Mouse (Mus musculus) left cerebral cortex, postnatal 14 days (tissue): ENCODE measurements around the gene Fbxo6. TPM values are rescaled to one million over a fixed set of nuclear protein-coding genes. Genes with fewer than 3 reads are reported as not detected.
"Not testable (repeated sequence)": the region's sequence is repeated elsewhere in the genome, so short reads cannot be mapped to it uniquely, and the experiment has no call there.

Experiments used
- DNase-seq, 2 experiments: peaks; one replicate each; pipeline ENCODE4 v3.0.0; 2021 to 2022; ENCODE audit warnings: low spot score in 2 of 2, mixed read lengths in 1 of 2
- intact Hi-C: fragments of 180-260 bp; cut with DNase I; formaldehyde crosslinking; loops from one replicate; pipeline ENCODE4 v1.15.1; 2025
- total RNA-seq, 2 experiments: library from RNA; stranded (reverse); gene quantifications; 2 replicates each; pipeline ENCODE4 v1.2.3; 2021

Gene Fbxo6
- total RNA-seq, 2 experiments from 2014 or later, result 25.7 to 29.4 TPM

GRCm38 (mm10) chr4:148131497-148132081, 20.4 kb downstream of the Fbxo6 start:
- no peak for DNase-seq

DNA sequence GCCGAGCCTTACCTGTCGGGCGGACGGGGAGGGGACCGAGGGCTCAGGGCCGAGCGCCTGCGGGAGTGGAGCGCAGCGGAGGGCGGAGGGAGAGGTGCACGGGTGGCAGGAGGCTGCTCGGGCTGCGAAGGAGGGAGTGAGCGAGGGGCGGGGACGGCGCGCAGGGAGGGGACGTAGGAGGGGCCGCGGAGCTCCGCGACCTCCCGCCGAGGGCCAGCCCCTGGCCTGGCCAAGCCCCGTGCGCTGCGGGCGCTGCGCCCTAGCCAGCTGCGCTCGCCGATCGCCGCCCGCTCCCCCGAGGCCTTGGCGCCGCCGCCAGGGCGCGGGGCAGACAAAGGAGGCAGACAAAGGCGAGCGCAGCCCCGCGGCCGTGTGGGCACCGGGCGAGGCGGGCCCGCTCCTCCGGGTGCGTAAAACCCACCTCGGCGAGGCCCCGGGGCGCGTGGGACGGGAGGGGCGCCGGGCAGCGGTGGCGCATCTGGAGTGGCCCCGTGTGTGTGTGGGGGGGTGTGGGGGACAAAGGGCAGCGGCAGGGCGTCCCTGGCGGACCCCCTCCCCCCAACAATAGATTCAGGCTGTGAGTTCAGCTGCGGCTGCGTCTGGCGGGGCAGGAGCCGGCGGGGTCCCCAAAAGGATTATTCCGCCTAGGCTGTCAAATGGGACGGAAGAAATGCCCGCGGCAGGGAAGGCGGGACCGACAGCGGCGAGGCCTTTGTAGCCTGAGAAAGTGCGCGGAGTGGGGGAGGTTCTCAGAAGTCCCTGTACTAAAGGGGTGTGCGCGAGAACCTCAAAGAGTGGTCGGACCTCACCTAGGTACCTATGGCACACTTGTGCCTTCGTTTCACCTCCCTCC, 21.2 kb downstream of the Fbxo6 start, which contains the start of gene Draxin:
Gene Draxin (minus strand): TSS at position 138 of the 853 bp plus-strand sequence.
- intact Hi-C loops, result no loop called here
- no peak for DNase-seq

More at GRCm38 (mm10) chr4:148131497-148132081, 20.4 kb downstream of the Fbxo6 start:
- intact Hi-C loops, result no loop called here

DNA sequence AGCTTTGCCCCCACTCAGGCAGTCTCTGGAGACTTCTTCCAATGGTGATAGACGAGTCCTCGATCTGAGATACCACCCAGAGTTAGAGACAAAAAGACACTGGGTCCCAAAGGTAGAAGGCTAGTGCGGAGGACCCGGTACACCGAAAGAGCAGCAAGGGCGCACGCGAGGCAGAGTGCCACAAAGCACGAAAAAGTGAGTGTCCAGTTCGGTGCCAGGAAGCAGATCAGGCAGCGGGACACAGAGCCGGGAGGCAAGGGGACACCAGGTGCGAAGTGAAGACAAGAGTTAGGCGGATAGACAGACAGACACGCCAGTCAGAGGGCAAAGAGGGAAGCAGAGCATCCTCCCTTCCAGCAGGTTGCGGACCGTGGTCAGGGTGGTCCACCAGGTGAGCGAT, 21.8 kb downstream of the Fbxo6 start, which contains the start of gene Mad2l2:
Gene Mad2l2 (plus strand): TSS at position 252 of the 400 bp plus-strand sequence.
- intact Hi-C loops, result no loop called here
- no peak for DNase-seq

- DNase-seq, result no peak
- intact Hi-C loops, result no loop called here
These were observed 23.3 kb downstream of the Fbxo6 start for GRCm38 (mm10) chr4:148128672-148129071.

GRCm38 (mm10) chr4:148128241-148128640, 23.7 kb downstream of the Fbxo6 start:
- intact Hi-C loops, result no loop called here
- no peak for DNase-seq

DNA sequence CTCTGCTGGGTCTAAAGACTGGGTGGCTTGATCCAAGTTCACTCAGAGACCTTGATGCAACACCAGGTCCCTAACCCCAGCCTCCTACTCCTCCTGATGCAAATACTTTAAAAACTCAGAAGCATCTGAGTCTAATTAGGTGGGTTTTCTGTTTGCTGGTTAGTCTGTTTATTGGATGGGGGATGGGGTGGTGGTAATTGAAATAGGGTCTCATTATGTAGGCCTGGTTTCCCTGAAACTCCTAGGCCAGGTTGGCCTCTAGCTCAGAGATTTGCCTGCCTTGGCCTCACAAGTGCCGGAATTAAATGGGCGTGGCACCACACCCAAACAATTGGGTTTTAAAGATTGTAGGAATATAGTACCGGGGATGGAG, 29.3 kb downstream of the Fbxo6 start:
- no peak for DNase-seq
- intact Hi-C loops, result no loop called here

DNA sequence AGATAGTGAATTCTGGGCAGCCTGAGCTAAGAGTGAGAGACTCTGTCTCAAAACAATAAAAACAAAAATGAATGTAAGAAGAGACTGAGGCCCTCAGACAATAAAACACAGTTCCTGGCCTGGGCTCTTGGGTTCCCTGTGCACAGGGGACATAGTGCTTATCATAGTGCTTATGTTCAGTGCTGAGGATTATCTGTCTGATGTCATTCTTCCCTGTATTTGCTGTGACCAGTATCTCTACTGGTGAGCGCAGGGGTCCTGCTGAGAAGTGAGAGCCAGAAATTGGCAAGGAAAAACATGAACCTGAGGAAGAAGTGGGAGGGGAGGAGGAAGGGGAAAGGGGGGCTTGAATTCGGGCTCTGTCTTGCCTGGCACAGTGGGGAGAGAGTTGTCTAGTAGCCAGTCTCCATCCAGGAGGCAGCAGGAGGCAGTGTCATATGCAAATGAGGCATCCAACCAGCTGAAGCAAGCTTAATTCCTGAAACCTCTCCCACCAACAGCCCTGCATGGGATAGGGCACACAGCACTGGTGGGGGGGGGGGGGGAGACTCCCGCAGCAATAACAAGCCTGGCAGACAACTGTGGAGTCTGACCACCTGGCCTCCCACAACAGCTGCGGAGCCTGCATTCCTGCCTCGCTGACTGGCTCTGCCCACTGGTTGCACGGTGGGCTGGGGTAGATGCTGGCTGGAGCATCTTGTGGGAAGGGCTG, 29.8 kb downstream of the Fbxo6 start:
- no peak for DNase-seq

DNA sequence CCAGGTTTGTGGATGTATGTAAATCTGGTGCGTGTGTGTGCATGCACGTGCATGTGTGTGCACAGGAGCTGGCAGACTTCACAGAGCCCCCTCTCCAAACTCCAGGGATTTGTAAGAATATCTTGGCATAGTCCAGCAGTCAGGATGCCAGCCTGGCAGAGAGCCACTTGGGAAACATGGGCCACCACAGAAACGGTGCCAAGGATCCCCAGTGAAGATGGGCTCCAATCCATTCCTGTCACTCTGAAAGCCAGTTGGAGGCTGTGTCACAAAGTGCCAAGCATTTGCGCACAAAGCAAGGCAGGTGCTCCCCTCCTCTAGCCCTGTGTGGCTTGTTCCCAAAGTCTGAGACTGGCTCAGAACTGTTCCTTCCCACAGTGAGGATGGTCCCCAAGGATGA, 30.6 kb downstream of the Fbxo6 start:
- intact Hi-C loops, result no loop called here
- peak; percentile 74 to 83 for DNase-seq

More for the DNA sequence above, 29.8 kb downstream of the Fbxo6 start:
- intact Hi-C loops, result no loop called here

- no peak for DNase-seq
- intact Hi-C loops, result no loop called here
These were observed 31.4 kb downstream of the Fbxo6 start for GRCm38 (mm10) chr4:148120555-148120954.

DNA sequence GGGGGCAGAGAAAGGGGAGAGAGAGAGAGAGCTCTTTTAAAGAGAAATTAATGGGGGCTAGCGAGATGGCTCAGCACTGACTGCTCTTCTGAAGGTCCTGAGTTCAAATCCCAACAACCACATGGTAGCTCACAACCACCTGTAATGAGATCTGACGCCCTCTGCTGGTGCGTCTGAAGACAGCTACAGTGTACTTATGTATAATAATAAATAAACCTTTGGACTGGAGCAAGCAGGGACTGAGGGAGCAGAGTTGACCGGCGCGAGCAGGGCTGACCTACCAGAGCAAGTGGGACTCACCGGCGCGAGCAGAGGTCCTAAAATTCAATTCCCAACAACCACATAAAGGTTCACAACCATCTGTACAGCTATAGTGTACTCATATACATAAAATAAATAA, 32.4 kb downstream of the Fbxo6 start:
- intact Hi-C loops, result not testable (repeated sequence)

GRCm38 (mm10) chr4:148117392-148117791, 34.5 kb downstream of the Fbxo6 start:
- intact Hi-C loops, result no loop called here

More for the DNA sequence above, 32.4 kb downstream of the Fbxo6 start:
- DNase-seq, result not testable (repeated sequence)

GRCm38 (mm10) chr4:148116657-148117056, 35.3 kb downstream of the Fbxo6 start:
- no peak for DNase-seq
- intact Hi-C loops, result no loop called here

More at GRCm38 (mm10) chr4:148117392-148117791, 34.5 kb downstream of the Fbxo6 start:
- DNase-seq, result no peak

DNA sequence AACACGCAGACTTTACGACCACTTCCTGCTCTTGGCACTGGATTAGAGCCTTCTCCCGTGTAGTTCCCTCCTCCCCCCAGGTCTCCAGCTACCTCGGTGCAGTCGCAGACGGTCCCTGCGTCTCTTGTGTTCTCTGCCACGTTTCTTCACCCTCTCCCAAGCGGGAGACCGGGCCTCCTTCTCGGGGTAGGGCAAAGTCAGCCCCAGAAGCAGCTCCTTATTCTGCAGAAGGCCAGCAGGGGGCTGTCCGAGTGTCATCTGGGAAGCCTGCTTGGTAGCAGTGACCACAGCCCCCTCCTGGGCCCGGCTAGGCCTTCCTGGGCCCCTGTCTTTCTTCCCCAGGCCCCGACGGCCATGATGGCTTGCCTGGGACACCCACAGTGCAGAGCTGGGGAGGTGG, 36.5 kb downstream of the Fbxo6 start:
- no peak for DNase-seq
- intact Hi-C loops, result loop anchor here (2.0 kb wide), 2 partner anchors 37 to 51 kb away; partner anchors contain the start of gene Fbxo6

DNA sequence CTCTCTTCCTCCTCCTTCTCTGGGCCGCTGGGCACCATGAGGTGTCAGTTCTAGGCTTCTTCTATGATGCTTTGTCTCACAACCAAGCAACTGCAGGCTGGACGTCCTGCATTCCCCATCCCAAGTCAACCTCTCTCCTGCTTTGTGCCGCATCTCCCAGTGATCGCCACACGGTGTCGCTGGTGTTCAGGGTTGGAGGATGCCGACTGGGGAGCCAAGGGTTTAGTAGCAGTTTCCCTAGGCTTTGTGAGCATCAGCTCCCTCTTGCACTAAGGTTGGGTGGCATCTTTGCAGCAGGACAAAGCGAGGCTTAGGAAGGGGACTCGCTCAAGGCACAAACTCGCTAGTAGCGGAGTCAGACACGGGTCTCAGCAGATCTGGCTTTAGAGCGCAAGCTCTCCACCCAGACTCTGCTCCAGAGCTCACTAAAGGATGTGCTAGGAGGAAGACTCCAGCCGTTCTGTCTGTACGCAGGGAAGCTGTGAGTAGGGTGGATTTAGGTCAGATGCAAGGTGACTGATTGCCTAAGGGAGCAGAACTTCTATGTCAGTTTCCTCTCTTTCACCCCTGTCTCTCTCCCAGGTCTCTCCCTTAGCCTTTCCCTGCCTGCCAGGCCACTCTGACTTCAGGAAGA, 37.1 kb downstream of the Fbxo6 start:
- intact Hi-C loops, result loop anchor here (2.0 kb wide), 2 partner anchors 38 to 52 kb away; partner anchors contain the start of gene Fbxo6
- peak; percentile 75 to 83 for DNase-seq

- no peak for DNase-seq
- intact Hi-C loops, result no loop called here
These were observed 39.4 kb downstream of the Fbxo6 start for GRCm38 (mm10) chr4:148112519-148112918.

DNA sequence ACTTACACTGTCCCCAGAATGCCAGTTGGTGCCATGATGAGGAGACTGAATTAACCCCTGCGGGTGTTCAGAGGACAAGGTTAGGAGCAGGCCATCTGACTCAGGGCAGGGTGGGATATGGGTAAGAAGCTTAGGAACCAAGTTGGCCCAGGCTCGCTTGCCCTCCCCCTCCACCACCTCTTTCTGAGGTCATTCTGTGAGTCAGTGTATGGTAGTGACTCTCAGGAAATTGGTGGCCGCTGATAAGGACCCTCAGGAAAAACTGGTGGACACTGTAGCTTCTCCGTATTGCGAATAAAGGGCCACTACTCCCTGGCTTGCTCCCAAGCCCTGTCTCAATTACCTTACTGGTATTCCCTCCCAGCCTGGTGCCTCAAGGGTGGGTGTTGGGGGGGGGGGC, 42.7 kb downstream of the Fbxo6 start:
- DNase-seq, result no peak
- intact Hi-C loops, result loop anchor here (10.0 kb wide), 1 partner anchor 316 kb away; no protein-coding TSS in a partner anchor

DNA sequence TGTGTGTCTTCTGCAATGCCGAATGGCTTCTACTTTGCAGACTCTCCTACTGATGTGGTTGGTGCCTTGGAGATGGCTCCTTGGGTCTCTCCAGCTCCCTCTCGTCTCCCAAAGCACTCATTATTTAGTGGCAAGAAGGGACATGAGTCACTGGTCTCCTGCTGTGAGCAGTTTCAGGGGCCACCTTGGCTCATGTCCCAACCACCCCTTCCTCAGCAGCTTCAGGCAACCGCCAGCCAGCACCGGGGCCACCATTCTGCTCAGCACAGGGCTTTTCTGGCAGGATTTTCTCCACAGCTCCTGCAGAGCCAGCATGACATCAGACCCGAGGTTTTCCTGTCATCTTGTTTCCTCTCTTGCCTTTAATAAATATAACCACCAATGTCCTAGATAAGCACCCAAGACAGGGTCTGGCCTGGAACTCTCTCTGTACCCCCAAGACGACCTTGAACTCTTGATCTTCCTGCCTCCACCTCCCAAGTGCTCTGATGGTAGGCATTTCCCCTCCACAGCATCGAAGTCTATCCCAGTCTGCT, 43.3 kb downstream of the Fbxo6 start:
- DNase-seq, result no peak
- intact Hi-C loops, result loop anchor here (10.0 kb wide), 1 partner anchor 316 kb away; no protein-coding TSS in a partner anchor

- DNase-seq, result no peak
- intact Hi-C loops, result loop anchor here (10.0 kb wide), 1 partner anchor 317 kb away; no protein-coding TSS in a partner anchor
These were observed 44.2 kb downstream of the Fbxo6 start for GRCm38 (mm10) chr4:148107621-148108291.
